Mouse (Mus musculus) stomach, postnatal 0 days (tissue): ENCODE measurements around the gene Cyp8b1.
A peak's percentile ranks its signal among the peaks of the same experiment; 100 is the strongest.

Source experiments
- CTCF ChIP-seq: IDR thresholded peaks from 2 replicates; pipeline ENCODE4 v1.5.1; 2016; ENCODE audit warnings: antibody characterized with exemption, low read depth, mild to moderate bottlenecking, moderate library complexity
- EP300 ChIP-seq: optimal IDR thresholded peaks from 2 replicates; pipeline ENCODE3; 2016; ENCODE audit warnings: antibody characterized with exemption

DNA sequence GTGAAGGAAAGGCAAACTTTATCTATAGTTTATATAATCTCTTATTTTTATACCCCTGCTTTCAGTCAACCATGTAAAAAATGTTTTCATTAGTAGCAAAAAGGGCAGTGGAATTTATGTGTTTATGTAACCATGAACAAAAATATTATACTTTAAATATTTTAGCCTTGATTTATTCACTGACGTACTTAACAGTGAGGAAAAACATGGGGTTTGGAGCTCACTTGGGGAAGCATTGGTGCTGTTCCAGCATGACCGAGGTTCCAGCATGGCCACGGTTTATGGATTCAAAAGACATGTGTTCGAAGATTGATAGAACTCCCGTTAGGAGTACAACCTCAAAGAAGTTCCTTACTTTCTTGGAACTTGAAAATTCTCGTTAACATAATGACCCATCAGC, 47.9 kb downstream of the Cyp8b1 start:
- TF ChIP-seq CTCF (no peak), EP300 (peak; percentile 78)
